Mouse (Mus musculus) myocyte (in vitro differentiated cells): ENCODE measurements at regions not wholly inside any gene's neighbourhood (a gene's known extent, or its start where the extent isn't known, plus 50 kb on each side); places are given as distances from the start of the nearest gene placed in this dataset.

Experiments used
- E2F4 ChIP-seq: IDR thresholded peaks from one replicate; pipeline ENCODE4 v1.6.1; 2011; ENCODE audit warnings: mild to moderate bottlenecking, control low read depth, moderate library complexity; ENCODE audit not compliant: insufficient read depth
- MAX ChIP-seq: IDR thresholded peaks from one replicate; pipeline ENCODE4 v1.6.1; 2011; ENCODE audit warnings: low read depth, mild to moderate bottlenecking, control low read depth
- MYOD1 ChIP-seq, 3 experiments: IDR thresholded peaks; one replicate each; pipeline ENCODE4 v1.6.1; 2011; ENCODE audit warnings: control low read depth in 2 of 3, low read depth in 2 of 3, mild to moderate bottlenecking in 2 of 3, moderate library complexity in 1 of 3; ENCODE audit not compliant: insufficient read length in 2 of 3, control insufficient read depth in 1 of 3
- POLR2A ChIP-seq: IDR thresholded peaks from one replicate; pipeline ENCODE4 v1.6.1; 2011; ENCODE audit warnings: low read depth, mild to moderate bottlenecking, control low read depth, moderate library complexity; ENCODE audit not compliant: insufficient read length
- SRF ChIP-seq: IDR thresholded peaks from one replicate; pipeline ENCODE4 v1.6.1; 2011; ENCODE audit warnings: low read depth; ENCODE audit not compliant: control insufficient read depth, insufficient read length
- USF1 ChIP-seq: IDR thresholded peaks from one replicate; pipeline ENCODE4 v1.6.1; 2011; ENCODE audit warnings: low read depth, mild to moderate bottlenecking, control low read depth, moderate library complexity

GRCm38 (mm10) chr12:63554672-63555071 is 919.8 kb downstream of the Fscb start:
- TF ChIP-seq MAX (no peak), POLR2A (no peak), USF1 (no peak), MYOD1 (IDR thresholded peaks at IDR 0.05; ENCODE audit: control insufficient read depth in 1 of 3, insufficient read length in 2 of 3, low read depth in 2 of 3) (no peak), E2F4 (no peak), SRF (no peak)
